Mouse (Mus musculus): ENCODE data around the gene Shmt2.

DNA sequence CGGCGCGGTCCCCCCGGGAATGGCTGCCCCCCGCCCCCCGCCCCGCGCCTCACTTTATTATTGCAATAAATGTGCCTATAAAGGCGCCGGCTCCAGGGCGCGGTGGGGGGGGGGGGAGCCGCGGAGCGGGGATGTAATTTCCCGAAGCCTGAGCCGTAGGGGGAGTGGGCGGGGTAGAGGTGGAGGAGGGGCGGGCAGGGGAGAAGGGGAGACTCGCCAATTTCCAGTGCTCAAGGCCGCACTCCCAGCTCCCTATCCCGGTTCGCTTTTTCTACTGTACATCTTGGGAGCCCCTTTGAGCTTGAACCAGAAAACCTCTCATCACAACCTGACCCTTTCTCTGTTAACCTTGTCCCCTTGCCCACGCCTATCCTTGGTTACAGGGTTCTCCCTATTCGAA, 8.7 kb upstream of the Shmt2 start:
- no peak for TF ChIP-seq POLR2A (IDR thresholded peaks at IDR 0.05; ENCODE audit: insufficient read depth, low read length)
- TF ChIP-seq CTCF (IDR thresholded peaks at IDR 0.05; ENCODE audit: low read depth, low read length), result no peak
- TF ChIP-seq EP300 (IDR thresholded peaks at IDR 0.05; ENCODE audit: insufficient read depth, low read depth, low read length), result no peak

All from ES-Bruce4 (cell line).